Comparison of ENCODE assay signal across 1 mouse cellular context in genomic region chr3:138419369-138419768, GRCm38 (mm10).
TF ChIP-seq lines count a peak whose summit lies in the region.

No protein-coding gene starts in this region.

TF ChIP-seq in CH12.LX, 34 proteins besides CTCF, POLR2A, EP300 and RAD21 (continued from another document):
- no peak for TF ChIP-seq UBTF (IDR thresholded peaks at IDR 0.05; ENCODE audit: low read depth, low read length)
